Mouse (Mus musculus): Measurements from ENCODE around the gene Cntnap5c. TPM values are rescaled to one million over a fixed set of nuclear protein-coding genes. Genes with fewer than 3 reads are reported as not detected.

Cntnap5c gene
- polyA plus RNA-seq, 1 experiment from 2014 or later: not detected

- Histone ChIP-seq H3K27me3 (replicated peaks) (no peaks in the 10 kb centered on the region), H3K4me3 (no peak overlapping the region), H3K27ac (replicated peaks) (no peak overlapping the region), H3K4me2 (no peak overlapping the region), H3K9ac (no peak overlapping the region), H3K9me3 (no peaks in the 10 kb centered on the region), H3K4me1 (no peaks in the 10 kb centered on the region), H3K36me3 (no peaks in the 10 kb centered on the region)
- no peak for ATAC-seq (ENCODE audit: extremely low read depth, insufficient number of reproducible peaks, low FRiP score, low TSS enrichment)
- WGBS: 51% methylated on average over 2 of the region's 2 CpGs
These were observed 586.9 kb downstream of the Cntnap5c start for GRCm38 (mm10) chr17:58356224-58356623.

- Histone ChIP-seq H3K27ac (replicated peaks) (no peak overlapping the region), H3K27me3 (replicated peaks) (no peaks in the 10 kb centered on the region), H3K4me1 (no peaks in the 10 kb centered on the region), H3K4me3 (no peak overlapping the region), H3K36me3 (no peaks in the 10 kb centered on the region), H3K4me2 (no peak overlapping the region), H3K9ac (no peak overlapping the region), H3K9me3 (no peaks in the 10 kb centered on the region)
- WGBS: 62% methylated on average over 4 of the region's 4 CpGs
- no peak for ATAC-seq (ENCODE audit: extremely low read depth, insufficient number of reproducible peaks, low FRiP score, low TSS enrichment)
These were observed 594.4 kb downstream of the Cntnap5c start for GRCm38 (mm10) chr17:58363582-58364267.

GRCm38 (mm10) chr17:58370089-58370488 lies 600.7 kb downstream of the Cntnap5c start:
- Histone ChIP-seq H3K36me3 (no peaks in the 10 kb centered on the region), H3K4me2 (no peak overlapping the region), H3K9ac (no peak overlapping the region), H3K9me3 (no peaks in the 10 kb centered on the region), H3K27me3 (replicated peaks) (no peaks in the 10 kb centered on the region), H3K27ac (replicated peaks) (no peak overlapping the region), H3K4me3 (no peak overlapping the region), H3K4me1 (no peaks in the 10 kb centered on the region)
- no peak for ATAC-seq (ENCODE audit: extremely low read depth, insufficient number of reproducible peaks, low FRiP score, low TSS enrichment)

- Histone ChIP-seq H3K36me3 (no peaks in the 10 kb centered on the region), H3K4me1 (no peaks in the 10 kb centered on the region), H3K27ac (replicated peaks) (no peak overlapping the region), H3K9me3 (no peaks in the 10 kb centered on the region), H3K4me3 (no peak overlapping the region), H3K4me2 (no peak overlapping the region), H3K27me3 (replicated peaks) (no peaks in the 10 kb centered on the region), H3K9ac (no peak overlapping the region)
- no peak for ATAC-seq (ENCODE audit: extremely low read depth, insufficient number of reproducible peaks, low FRiP score, low TSS enrichment)
These were observed 638.4 kb downstream of the Cntnap5c start for GRCm38 (mm10) chr17:58407769-58408168.

GRCm38 (mm10) chr17:58408756-58409155 lies 639.4 kb downstream of the Cntnap5c start:
- no peak overlapping the region for H3K4me3 ChIP-seq
- H3K9ac ChIP-seq: no peak overlapping the region
- no peaks in the 10 kb centered on the region for H3K36me3 ChIP-seq
- H3K4me1 ChIP-seq: no peaks in the 10 kb centered on the region
- H3K4me2 ChIP-seq: no peak overlapping the region
- no peaks in the 10 kb centered on the region for H3K9me3 ChIP-seq
- ATAC-seq (ENCODE audit: extremely low read depth, insufficient number of reproducible peaks, low FRiP score, low TSS enrichment): no peak
- no peak overlapping the region for H3K27ac ChIP-seq (replicated peaks)
- 73% methylated on average over 1 of the region's 1 CpGs for WGBS
- H3K27me3 ChIP-seq (replicated peaks): no peaks in the 10 kb centered on the region

- no peaks in the 10 kb centered on the region for H3K27me3 ChIP-seq (replicated peaks)
- no peaks in the 10 kb centered on the region for H3K36me3 ChIP-seq
- H3K4me2 ChIP-seq: no peak overlapping the region
- no peak overlapping the region for H3K4me3 ChIP-seq
- no peaks in the 10 kb centered on the region for H3K4me1 ChIP-seq
- no peak for ATAC-seq (ENCODE audit: extremely low read depth, insufficient number of reproducible peaks, low FRiP score, low TSS enrichment)
- H3K9ac ChIP-seq: no peak overlapping the region
- no peaks in the 10 kb centered on the region for H3K9me3 ChIP-seq
- no peak overlapping the region for H3K27ac ChIP-seq (replicated peaks)
These were observed 668.1 kb downstream of the Cntnap5c start for GRCm38 (mm10) chr17:58437443-58437842.

Other genes starting within 250 kb of the Cntnap5c start
- gene Vmn2r120, start 224.1 kb upstream of the Cntnap5c start, polyA plus RNA-seq (2015; fragmentation: Nextera tagmentation; extraction: Ambion mirVana): not detected in 2 replicates
- not detected in 2 replicates for gene Gm21834, start 27.4 kb upstream of the Cntnap5c start, polyA plus RNA-seq (2015; fragmentation: Nextera tagmentation; extraction: Ambion mirVana)

All from heart, embryonic 13.5 days (tissue).